Mouse (Mus musculus) activated CD4-positive, CD25-positive, alpha-beta regulatory T cell, adult 4 months (primary cell): ENCODE results near the gene H1fx. TPM values are rescaled to one million over a fixed set of nuclear protein-coding genes. Genes with fewer than 3 reads are reported as not detected.
"Not testable (repeated sequence)": the region's sequence is repeated elsewhere in the genome, so short reads cannot be mapped to it uniquely, and the experiment has no call there.

Experiments used
- ATAC-seq: one replicate; pipeline ENCODE4 v1.8.0; 2017
- polyA plus RNA-seq, 2 experiments: library from polyadenylated mRNA; unstranded; fragments of 100-300 nt; shearing (Covaris generic); gene quantifications; one replicate each; pipeline ENCODE4 v1.2.1; 2017

The H1fx gene
- polyA plus RNA-seq, 2 experiments from 2014 or later, result not detected

- ATAC-seq, result no peak
Measured at GRCm38 (mm10) chr6:87980374-87981029, 935 bp downstream of the H1fx start.

- ATAC-seq, result no peak
Measured at GRCm38 (mm10) chr6:87979728-87980127, 1.7 kb downstream of the H1fx start.

- ATAC-seq, result no peak
Measured at GRCm38 (mm10) chr6:87970041-87970440, 11.4 kb downstream of the H1fx start.

- not testable (repeated sequence) for ATAC-seq
Measured at GRCm38 (mm10) chr6:87962457-87962856, 19.0 kb downstream of the H1fx start.

GRCm38 (mm10) chr6:87942179-87942578 lies 39.3 kb downstream of the H1fx start:
- no peak for ATAC-seq

- no peak for ATAC-seq
Measured at GRCm38 (mm10) chr6:87938941-87939340, 42.5 kb downstream of the H1fx start.

GRCm38 (mm10) chr6:87937178-87937788 lies 44.2 kb downstream of the H1fx start:
- no peak for ATAC-seq

GRCm38 (mm10) chr6:87935037-87935436 lies 46.4 kb downstream of the H1fx start:
- no peak for ATAC-seq

Other genes starting within 250 kb of the H1fx start
- gene Gp9, start 203.6 kb downstream of the H1fx start, polyA plus RNA-seq, result not detected
- gene Rab43, start 169.5 kb downstream of the H1fx start, polyA plus RNA-seq, result 10 to 100 TPM in 1 of 2 experiments, 1 to 10 TPM in 1; 9.4 to 17.2 TPM
- 1 to 10 TPM; 2.5 to 3.6 TPM for gene Gm45140, start 145.8 kb downstream of the H1fx start, polyA plus RNA-seq
- 100 to 1,000 TPM in 1 of 2 experiments, 10 to 100 TPM in 1; 82.2 to 102 TPM for gene Isy1, start 142.8 kb downstream of the H1fx start, polyA plus RNA-seq
- gene Cnbp, start 130.5 kb downstream of the H1fx start, polyA plus RNA-seq, result 1,000 to 10,000 TPM; 1,007 to 1,067 TPM
- 10 to 100 TPM; 62.2 to 64.2 TPM for gene Copg1, start 93.8 kb downstream of the H1fx start, polyA plus RNA-seq
- 10 to 100 TPM; 50.1 to 55.2 TPM for gene Hmces, start 67.7 kb downstream of the H1fx start, polyA plus RNA-seq
- 100 to 1,000 TPM; 294 to 336 TPM for gene Rab7, start 63.6 kb upstream of the H1fx start, polyA plus RNA-seq
- 100 to 1,000 TPM; 100 to 113 TPM for gene Rpn1, start 102.8 kb upstream of the H1fx start, polyA plus RNA-seq
- not detected for gene Gata2, start 212.3 kb upstream of the H1fx start, polyA plus RNA-seq
- not detected for gene Dnajb8, start 240.6 kb upstream of the H1fx start, polyA plus RNA-seq